Mouse (Mus musculus): ENCODE data around the gene Selenoi. TPM values are rescaled to one million over a fixed set of nuclear protein-coding genes. Genes with fewer than 3 reads are reported as not detected.
A peak's percentile ranks its signal among the peaks of the same experiment; 100 is the strongest.
"Not testable (repeated sequence)": the region's sequence is repeated elsewhere in the genome, so short reads cannot be mapped to it uniquely, and the experiment has no call there.

The Selenoi gene
- total RNA-seq (2021): 10 to 100 TPM; 15.0 to 17.4 TPM

DNA sequence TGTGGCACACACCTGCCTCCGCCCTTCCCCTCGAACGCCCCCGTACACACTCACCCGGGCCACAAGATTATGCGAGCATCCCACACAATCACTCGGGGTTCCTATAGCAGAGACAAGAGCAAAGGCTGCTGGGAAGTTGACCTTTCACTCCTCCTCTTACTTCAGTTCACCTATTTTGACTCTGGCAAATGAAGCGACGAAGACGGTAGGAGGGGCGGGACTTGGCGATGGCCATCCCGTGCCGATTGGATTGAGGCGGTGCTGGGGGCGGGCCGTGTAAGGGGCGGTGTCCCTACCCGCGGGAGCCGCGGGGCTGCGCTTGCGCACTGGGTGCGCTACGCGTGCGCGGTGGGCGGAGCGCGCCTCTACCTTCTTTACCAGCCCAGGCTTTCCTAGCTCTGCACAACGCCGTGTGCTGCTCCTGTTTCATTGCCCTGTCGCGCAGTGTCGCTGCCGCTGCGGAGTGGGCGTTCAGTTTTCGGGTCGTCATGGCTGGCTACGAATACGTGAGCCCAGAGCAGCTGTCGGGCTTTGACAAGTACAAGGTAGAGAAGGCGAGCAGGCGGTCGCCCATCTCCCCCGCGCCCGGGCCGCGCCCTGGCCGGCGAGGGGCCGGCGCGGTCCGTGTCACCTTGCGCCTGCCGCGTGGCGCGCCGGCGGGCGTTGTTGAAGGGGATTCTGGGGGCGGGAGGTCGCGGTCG, at the start of gene Selenoi:
Selenoi (plus strand) TSS at position 311 of the 701 bp plus-strand sequence.
- intact Hi-C loops (cut with DNase I): loop anchor here (5.0 kb wide), 1 partner anchor 80 kb away; no protein-coding TSS in a partner anchor
- DNase-seq: peak; percentile 97 to 98

DNA sequence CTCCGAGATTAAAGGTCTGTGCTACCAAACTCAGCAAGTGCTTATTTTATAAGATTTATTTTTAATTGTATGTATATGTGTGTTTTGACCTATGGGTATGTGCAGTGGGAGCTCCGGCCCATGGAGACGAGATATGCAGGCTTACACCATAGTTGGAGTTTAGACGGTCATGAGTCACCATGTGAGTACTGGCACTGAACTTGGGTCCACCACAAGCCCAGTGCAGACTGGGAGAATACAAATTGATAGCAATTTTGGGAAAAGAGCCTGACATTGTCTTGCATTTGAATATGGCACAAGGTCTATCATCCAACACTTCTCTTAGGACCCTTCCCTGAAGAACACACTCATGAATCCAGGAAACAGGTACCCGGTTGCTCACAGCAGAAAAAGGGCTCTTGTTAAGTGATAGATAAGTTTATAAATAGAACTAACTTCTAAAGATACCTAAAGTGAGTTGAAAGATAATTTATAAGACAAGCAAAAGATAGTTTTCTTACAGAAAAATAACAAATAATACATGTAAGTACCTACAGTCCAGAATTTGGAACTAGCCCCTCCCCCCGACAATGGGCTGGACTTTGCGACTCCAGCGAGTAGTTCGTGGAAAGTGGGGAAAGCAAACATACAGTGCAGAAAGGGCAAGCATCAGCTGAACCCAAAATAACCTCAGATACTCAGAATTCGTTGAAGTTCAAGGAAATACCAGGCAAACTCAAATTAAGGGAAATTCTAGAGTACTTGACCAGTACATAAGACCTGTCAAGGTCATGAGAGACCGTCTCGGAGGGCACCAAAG, 44.5 kb upstream of the Selenoi start:
- intact Hi-C loops (cut with DNase I): no loop called here

DNA sequence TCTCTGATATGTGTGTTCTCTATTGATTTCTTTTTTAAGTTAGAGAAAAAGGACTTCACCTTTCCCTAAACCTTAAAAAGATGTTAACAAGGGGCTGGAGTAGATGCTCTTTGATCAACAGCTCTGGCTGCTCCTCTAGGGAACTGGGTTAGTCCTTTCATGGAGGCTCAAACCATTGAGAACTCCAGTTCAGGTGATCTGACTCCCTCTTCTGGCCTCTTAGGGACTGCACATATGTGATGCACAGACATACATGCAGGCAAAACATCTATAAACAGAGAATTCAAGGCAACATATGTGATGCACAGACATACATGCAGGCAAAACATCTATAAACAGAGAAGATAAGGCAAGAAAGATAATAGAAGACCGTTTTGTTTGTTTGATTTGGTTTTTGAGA, 39.9 kb upstream of the Selenoi start:
- DNase-seq: no peak
- intact Hi-C loops (cut with DNase I): no loop called here

More for the DNA sequence above, 44.5 kb upstream of the Selenoi start:
- DNase-seq: no peak

DNA sequence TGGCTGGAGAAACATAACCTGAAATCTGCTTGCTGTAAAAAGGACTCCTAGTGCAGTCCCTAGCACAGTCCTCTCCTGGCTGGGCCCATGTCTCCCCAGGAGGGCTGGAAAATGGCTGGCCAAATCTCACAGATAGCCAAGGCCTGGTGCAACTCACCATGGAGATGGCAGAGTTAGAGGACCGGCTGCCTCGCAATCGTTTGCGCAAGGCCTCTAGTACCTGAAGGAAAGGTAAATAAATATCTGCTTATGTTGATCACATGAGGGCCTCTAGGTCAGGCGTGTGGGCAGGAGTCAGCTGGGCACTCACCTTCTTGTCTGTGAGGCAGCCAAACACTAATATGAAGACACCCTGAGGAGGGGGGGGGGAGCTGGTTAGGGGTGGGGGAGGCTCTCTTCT, 37.0 kb upstream of the Selenoi start:
- intact Hi-C loops (cut with DNase I): no loop called here
- no peak for DNase-seq

DNA sequence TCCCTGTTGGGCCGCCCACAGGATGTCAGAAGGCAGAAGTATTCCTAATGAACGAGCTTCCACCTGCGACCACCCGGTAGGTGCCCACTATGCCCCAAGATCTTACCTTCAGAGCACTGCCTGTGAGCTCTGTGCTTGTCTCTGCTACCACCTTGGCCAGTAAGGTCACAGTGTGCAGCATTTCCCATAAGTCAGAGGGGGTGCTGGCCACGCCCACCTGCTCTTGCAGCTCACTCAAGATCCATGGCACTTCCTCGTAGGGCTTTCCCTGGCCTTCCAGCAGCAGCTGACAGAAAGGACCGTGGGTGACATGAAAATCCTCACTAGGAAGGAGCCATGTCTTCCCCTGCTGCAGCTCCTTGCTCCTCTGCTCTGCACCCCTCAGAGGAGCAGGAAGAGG, 34.1 kb upstream of the Selenoi start:
- intact Hi-C loops (cut with DNase I): no loop called here
- DNase-seq: no peak

DNA sequence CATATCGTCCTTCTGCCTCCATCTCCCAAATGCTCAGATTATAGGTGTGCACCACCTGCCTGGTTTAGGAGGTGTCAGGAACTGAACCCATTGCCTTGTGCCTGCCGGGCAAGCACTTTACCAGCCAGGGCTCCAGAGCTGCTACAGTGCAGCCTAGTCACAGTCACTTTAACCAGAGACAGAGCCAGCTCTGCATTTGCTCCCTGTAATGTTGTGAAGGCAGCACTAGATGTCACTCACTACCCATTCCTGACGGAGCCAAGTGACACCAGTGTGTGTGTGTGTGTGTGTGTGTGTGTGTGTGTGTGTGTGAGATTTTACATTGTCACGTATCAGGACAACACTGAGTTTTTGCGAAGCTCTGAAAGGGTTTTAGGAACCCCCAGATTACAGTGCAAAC, 30.9 kb upstream of the Selenoi start:
- intact Hi-C loops (cut with DNase I): no loop called here
- DNase-seq: peak in 1 of 2 experiments; percentile 15

DNA sequence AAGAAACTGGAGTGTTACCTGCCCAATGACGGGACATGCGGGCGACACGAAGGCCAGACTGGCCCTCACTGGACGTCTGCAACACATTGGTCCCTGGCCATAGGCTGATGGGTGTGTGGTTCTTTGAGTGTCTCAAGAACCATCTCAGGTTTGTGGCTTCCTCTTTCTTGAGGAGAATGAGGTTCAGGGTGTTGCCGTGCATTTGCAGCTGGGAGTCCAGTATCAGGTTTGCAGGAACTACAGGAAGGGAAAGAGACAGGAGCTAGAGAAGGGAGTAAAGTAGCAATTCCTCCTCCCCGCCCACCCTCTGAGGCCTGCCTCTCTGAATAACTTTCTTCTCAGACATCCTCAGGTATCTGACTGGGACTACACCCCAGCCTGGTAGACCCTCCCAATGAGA, 30.2 kb upstream of the Selenoi start:
- intact Hi-C loops (cut with DNase I): no loop called here

DNA sequence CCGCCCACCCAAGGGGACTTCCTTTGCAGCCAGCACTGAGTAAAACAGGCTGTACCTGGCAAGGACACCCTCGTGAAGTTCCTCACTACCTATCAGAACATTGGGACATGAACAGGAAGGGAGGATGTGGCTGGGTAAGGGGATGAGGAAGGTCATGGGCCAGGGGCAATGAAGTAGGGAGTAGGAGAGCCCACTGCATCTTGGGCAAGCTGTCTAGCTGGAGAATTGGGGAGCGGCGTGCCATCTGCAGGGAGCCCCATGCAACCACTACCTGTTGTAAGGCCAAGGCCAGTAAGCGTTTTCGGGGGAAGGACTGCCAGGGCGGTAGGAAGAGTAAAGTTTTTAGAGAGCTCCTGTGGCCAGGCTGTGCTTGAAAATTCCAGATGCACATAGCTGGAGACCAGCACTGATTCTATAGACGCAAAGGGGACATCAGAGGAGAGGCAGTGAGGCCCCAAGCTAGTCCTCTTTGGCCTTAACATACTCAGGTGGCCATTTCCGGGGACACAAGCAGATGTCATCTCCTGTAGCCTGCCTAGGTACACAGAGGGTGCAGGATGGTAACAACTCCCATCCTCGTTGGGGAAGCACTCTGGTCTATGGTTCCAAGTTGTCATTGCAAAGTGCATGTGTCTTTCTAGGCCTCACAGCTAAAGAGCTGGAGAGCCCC, 29.0 kb upstream of the Selenoi start:
- intact Hi-C loops (cut with DNase I): no loop called here

More for the DNA sequence above, 30.2 kb upstream of the Selenoi start:
- no peak for DNase-seq

DNA sequence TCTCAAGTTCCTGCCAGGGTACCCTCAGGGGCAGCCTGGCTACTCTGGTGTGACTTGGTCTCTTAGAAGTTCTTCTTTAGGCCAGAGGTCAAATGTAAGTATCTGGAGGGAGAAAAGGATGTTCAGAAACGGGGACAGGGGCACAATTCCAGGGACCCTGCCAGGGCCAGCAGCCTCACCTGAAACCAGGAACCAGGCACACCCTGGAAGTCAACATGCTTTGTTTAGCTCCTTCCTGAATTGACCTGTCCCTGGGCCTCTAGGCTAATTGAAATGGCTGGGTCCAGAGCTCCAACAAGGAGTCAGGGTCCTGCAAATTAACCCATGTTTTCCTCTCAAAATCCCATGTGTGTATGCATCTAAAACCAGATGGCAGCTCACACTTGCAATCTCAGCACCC, 27.9 kb upstream of the Selenoi start:
- intact Hi-C loops (cut with DNase I): no loop called here
- DNase-seq: no peak

More for the DNA sequence above, 29.0 kb upstream of the Selenoi start:
- no peak for DNase-seq

DNA sequence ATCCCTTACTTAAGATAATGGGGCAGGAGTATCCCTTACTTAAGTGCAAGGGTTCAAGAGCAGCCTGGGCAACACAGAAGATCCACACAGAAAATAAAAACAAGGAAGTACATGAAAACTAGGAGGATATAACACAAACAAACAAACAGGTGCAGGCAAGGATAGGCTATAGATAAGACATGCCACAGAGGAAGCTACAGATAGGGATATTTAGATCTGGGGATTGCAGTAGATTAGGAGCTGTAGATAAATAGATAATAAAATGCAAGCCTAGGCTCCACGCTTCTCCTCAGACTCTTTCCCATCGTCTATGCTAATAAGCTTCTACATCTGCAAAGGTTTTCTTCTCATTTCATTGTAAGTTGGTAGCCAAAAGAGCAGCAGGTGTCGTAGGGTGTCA, 27.3 kb upstream of the Selenoi start:
- no peak for DNase-seq
- intact Hi-C loops (cut with DNase I): no loop called here

DNA sequence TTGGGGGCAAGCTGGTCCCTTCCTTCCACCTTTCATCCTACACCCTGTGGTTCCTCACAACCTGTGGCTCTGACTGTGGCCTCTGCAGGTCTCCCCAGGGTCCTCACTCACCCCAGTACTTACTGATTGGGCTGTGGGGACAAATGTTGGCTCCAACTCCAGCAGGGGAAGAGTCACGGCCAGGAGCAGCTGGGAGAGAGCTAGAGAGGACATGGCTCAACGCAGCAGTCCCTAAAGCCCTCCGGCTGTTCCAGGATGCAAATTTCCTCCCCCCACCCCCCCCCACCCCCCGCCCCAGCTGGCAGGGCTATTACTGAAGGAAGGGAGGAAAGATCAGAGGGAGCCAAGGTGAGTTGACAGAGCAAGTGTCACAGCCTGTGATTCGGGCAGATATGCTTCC, 26.9 kb upstream of the Selenoi start, which contains the start of gene Adgrf3:
Adgrf3 (minus strand) TSS at position 230 of the 400 bp plus-strand sequence.
- no peak for DNase-seq
- intact Hi-C loops (cut with DNase I): no loop called here

DNA sequence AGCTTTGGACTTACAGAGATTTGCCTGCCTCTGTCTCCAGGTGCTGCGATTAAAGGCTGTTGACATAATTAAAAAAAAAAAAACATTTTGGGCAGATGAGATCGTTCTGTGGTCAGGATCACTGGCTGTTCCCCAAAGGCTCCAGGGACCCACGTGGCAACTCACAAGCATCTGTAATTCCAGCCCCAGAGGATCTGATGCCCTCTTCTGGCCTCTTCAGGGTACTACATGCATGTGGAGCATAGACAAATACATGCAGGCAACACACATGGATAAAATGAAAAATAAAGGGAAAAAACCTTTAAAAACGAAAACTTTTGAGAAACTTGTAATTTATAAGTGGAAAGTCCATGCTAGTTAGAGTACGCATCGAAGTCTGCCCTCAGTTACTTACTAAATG, 25.1 kb upstream of the Selenoi start:
- DNase-seq: no peak
- intact Hi-C loops (cut with DNase I): no loop called here

DNA sequence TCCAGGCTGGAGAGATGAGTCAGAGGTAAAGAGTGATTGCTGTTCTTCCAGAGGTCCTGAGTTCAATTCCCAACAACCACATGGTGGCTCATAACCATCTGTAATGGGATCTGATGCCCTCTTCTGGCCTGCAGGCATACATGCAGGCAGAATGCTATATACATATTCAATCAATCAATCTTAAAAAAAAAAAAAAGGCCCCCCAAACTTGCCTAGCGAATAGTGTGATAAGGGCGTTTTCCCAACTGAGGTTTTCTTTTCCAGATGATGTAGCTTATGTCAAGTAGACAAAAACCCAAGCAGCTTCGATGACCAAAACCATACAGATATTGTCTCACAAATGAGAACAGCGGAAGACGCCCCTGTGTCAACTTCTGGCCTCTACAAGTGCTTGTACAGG, 21.6 kb upstream of the Selenoi start:
- DNase-seq; intact Hi-C loops (cut with DNase I): not testable (repeated sequence)

DNA sequence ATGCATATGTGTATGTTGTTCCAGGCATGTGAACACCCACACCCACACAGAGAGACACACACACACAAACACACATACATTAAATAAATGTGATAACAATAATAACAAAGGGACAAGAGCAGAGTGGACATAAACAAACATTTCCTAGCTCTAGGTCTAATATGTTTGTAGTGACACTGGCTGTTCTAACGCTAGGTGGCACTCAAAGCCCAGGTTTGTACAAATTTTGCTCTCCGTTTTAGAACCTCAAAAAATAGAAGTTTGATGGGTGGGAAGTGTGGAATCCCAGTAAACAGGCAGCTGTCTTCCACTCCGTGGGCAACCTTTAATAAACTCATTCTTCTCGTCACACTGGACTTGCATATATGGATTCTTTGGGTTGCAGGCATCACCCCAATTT, 17.5 kb upstream of the Selenoi start:
- intact Hi-C loops (cut with DNase I): loop anchor here (1.0 to 5.0 kb wide), 3 partner anchors 47 to 262 kb away; no protein-coding TSS in a partner anchor
- peak; percentile 65 to 69 for DNase-seq

DNA sequence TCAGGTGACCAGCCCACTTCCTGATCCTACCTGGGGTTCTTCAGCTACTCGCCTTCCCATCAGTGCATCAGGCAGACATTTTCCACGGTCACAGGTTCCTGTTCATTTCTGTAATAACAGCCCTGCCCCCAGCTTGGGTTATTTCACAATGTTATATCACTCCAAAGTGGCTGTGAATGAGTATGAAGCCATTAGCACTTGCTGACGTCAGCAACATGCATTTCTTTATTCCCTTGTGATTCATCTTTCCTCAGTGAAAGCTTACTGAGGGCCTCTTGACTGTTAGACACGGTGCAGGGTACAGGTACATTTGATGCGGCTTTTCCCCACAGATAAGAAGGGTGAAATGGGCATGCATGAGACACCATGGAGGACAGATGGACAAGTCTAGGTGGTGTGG, 16.4 kb upstream of the Selenoi start:
- intact Hi-C loops (cut with DNase I): loop anchor here (1.0 to 5.0 kb wide), 3 partner anchors 46 to 261 kb away; no protein-coding TSS in a partner anchor
- DNase-seq: no peak

DNA sequence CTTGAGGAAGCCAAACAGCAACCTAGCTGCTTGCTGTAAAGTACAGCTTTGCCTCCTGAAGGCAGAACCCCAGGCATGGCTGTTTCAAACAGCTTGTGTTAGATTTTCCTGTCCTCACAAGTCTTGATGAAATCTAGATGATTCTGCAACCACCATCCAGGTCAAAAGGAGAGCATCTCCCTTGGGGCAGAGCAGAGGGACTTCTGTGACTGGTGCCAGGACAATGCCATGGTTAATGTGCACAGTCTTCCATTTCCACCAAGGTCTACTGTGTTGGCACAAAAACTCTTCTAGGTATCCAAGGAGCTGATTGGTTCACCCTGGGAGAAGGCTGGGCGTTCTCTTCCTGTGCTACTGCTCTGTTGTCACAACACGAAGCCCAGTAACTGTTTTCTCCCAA, 12.7 kb upstream of the Selenoi start:
- intact Hi-C loops (cut with DNase I): loop anchor here (5.0 kb wide), 2 partner anchors 43 to 258 kb away; no protein-coding TSS in a partner anchor
- no peak for DNase-seq

DNA sequence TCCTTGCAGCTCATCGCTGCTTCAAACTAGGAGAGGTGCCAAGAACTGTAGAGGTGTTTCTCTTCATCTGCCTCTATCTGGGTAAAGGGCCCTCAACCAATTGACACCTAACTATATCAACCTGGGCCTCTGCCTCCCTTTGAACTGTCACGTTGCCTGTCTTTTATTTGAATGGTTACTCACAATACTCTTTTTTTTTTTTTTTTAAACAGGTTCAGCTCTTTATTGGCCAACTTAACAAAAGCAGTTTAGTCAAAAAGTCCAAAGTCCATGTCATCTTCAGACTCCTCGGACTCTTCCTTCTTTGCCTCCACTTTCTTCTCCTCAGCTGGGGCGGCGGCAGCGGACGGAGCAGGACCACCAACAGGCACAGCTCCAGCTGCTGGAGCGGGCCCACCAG, 11.7 kb upstream of the Selenoi start:
- intact Hi-C loops (cut with DNase I): no loop called here
- no peak for DNase-seq

DNA sequence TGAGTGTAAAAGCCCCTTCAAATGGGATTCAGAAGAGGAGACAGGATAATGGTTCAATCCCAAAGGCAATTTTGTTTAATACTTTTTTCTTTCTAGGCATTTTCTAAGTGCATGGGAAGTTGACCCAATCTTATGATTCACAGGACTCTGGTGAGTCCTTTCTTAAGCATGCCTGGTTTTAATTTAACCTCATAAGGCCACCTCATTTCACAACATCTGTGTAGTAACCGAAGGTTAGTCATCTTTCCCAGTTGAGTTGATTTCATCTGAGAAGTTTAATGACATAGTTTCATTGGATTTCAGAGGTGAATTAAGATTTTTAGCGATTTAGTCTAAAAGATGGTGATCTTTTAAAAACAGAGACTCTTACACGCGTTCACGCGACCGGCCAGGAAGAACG, 9.7 kb upstream of the Selenoi start:
- intact Hi-C loops (cut with DNase I): no loop called here
- DNase-seq: no peak

DNA sequence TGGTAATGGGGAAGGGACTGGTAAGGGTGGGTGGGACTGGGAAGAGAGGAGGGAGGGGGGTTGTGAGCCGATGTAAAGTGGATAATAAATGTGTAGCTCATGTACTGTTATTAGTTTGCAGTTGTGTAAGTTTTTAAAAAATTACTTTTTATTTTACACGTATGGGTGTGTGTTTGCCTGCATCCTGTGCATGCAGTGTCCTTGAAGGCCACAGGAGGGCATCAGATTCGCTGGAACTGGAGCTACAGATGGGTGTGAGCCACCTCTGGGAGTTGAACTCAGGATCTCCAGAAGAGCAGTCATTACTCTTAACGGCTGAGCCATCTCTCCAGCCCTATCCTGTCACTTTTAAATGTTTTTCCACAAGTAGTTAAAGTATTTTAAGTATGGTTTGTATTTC, 1.5 kb upstream of the Selenoi start:
- intact Hi-C loops (cut with DNase I): loop anchor here (5.0 kb wide), 1 partner anchor 79 kb away; no protein-coding TSS in a partner anchor
- DNase-seq: no peak

DNA sequence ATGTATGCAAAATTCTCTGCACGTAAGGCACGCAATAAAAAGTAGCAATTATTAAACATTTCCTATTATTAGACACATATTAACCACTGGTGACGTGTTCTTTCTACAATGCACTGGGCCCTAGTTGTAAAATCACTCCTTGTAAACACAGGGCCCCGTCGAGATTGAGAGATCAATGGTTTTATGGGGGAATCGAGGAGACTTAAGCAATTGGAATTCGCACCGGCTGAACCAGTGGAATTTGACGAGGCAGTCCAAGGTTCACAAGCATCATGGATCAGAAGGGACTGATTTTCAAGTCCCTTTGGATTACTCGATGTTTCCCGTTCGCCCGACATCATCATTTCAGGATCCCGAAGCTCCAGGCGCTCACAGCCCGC, 500 bp upstream of the Selenoi start:
- no peak for DNase-seq
- intact Hi-C loops (cut with DNase I): loop anchor here (5.0 kb wide), 1 partner anchor 80 kb away; no protein-coding TSS in a partner anchor

DNA sequence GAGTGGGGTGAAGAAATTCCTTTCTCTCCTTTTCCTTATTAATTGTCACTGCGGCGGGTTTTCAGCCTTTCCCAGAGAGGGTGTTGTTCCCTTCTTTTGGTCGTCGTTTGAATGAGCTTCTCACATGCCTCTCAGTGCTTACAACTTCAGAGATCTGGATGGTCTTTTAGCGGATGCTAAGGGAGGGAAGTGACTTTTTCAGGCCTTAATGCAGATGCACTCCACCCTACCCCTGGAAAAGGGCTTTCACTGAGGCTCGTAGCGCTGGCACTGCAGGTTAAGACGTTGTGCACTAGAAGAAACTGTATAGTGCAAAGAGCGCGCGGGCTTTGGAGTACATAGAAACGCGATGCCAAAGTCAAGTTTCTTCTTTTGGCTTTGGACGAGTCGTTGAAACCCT, 661 bp downstream of the Selenoi start:
- intact Hi-C loops (cut with DNase I): loop anchor here (5.0 kb wide), 1 partner anchor 81 kb away; no protein-coding TSS in a partner anchor
- peak in 1 of 2 experiments; percentile 18 for DNase-seq

Data from heart, postnatal 36 days (tissue).